Mouse (Mus musculus) layer of hippocampus, adult 9-11 months (tissue): ENCODE measurements around the gene Nostrin.

Source experiments
- DNase-seq: peaks from one replicate; pipeline ENCODE4 v3.0.0; 2022

The Nostrin gene

GRCm38 (mm10) chr2:69135661-69136576 lies at the start of gene Nostrin:
Gene Nostrin, plus strand, starts transcription at chr2:69135800.
- no peak for DNase-seq

- DNase-seq = no peak
Observed at GRCm38 (mm10) chr2:69086505-69087260, 48.9 kb upstream of the Nostrin start.

- no peak for DNase-seq
Observed at GRCm38 (mm10) chr2:69095836-69096235, 39.8 kb upstream of the Nostrin start.

GRCm38 (mm10) chr2:69096821-69097220 lies 38.8 kb upstream of the Nostrin start:
- DNase-seq = peak; percentile 74

- DNase-seq = no peak
Observed at GRCm38 (mm10) chr2:69097526-69097925, 38.1 kb upstream of the Nostrin start.

- DNase-seq = no peak
Observed at GRCm38 (mm10) chr2:69098701-69099100, 36.9 kb upstream of the Nostrin start.

- no peak for DNase-seq
Observed at GRCm38 (mm10) chr2:69099147-69099546, 36.5 kb upstream of the Nostrin start.

GRCm38 (mm10) chr2:69100706-69101105 lies 34.9 kb upstream of the Nostrin start:
- no peak for DNase-seq

- DNase-seq = no peak
Observed at GRCm38 (mm10) chr2:69103526-69103925, 32.1 kb upstream of the Nostrin start.

GRCm38 (mm10) chr2:69104511-69105145 lies 31.0 kb upstream of the Nostrin start:
- DNase-seq = peak; percentile 27

- no peak for DNase-seq
Observed at GRCm38 (mm10) chr2:69109246-69109645, 26.4 kb upstream of the Nostrin start.

GRCm38 (mm10) chr2:69109710-69110109 lies 25.9 kb upstream of the Nostrin start:
- no peak for DNase-seq

- no peak for DNase-seq
Observed at GRCm38 (mm10) chr2:69112609-69113008, 23.0 kb upstream of the Nostrin start.

GRCm38 (mm10) chr2:69113829-69114547 lies 21.6 kb upstream of the Nostrin start:
- DNase-seq = no peak

GRCm38 (mm10) chr2:69115921-69116320 lies 19.7 kb upstream of the Nostrin start:
- DNase-seq = no peak

- DNase-seq = peak; percentile 62
Observed at GRCm38 (mm10) chr2:69116767-69117166, 18.8 kb upstream of the Nostrin start.

- DNase-seq = no peak
Observed at GRCm38 (mm10) chr2:69118994-69119393, 16.6 kb upstream of the Nostrin start.

- no peak for DNase-seq
Observed at GRCm38 (mm10) chr2:69119718-69120117, 15.9 kb upstream of the Nostrin start.

GRCm38 (mm10) chr2:69121681-69122080 lies 13.9 kb upstream of the Nostrin start:
- DNase-seq = no peak

GRCm38 (mm10) chr2:69125425-69125824 lies 10.2 kb upstream of the Nostrin start:
- DNase-seq = no peak

GRCm38 (mm10) chr2:69128321-69128720 lies 7.3 kb upstream of the Nostrin start:
- DNase-seq = no peak

GRCm38 (mm10) chr2:69128921-69129395 lies 6.6 kb upstream of the Nostrin start:
- no peak for DNase-seq
